Mouse (Mus musculus): Measurements from ENCODE around the gene Tmem220. TPM values are rescaled to one million over a fixed set of nuclear protein-coding genes. Genes with fewer than 3 reads are reported as not detected.

The Tmem220 gene
- polyA plus RNA-seq, 2 experiments, result 1.2 to 1.7 TPM

DNA sequence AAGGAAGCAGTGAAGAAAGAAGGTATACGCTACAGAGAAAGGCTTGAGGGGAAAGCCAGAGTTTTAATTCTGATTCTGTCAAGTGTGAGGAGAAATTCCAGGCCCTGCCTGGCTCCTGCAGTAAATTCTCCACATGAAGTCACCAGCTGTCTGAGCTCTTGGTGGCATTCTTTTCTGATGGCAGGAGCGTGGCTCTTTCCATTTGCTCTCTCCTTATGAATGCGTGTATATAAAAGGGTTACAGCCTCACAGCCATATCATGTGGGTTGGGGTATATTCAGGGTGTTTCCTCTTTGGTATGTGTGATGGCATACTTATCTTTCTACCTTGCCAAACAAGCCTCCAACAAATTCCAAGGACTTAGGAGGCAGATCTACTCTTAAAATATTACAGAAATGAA is 37.8 kb downstream of the Tmem220 start:
- H3K4me2 ChIP-seq (replicated peaks; ENCODE audit: low read depth, low read length, severe bottlenecking), result no peak overlapping the region
- no peak for TF ChIP-seq POLR2A (IDR thresholded peaks at IDR 0.05; ENCODE audit: borderline replicate concordance, extremely low read depth, insufficient read depth, insufficient read length)
- DNase-seq (ENCODE audit: low spot score) (no peak), ATAC-seq (ENCODE audit: low FRiP score, low read depth) (no peak)
- no peak overlapping the region for H3K4me3 ChIP-seq (replicated peaks; ENCODE audit: low read length)
- H3K27ac ChIP-seq (replicated peaks; ENCODE audit: low read depth, low read length), result no peak overlapping the region
- no peaks in the 10 kb centered on the region for H3K27me3 ChIP-seq (ENCODE audit: control insufficient read depth, insufficient read depth, low read length)
- peaks cover 66% of the 10 kb centered on the region for H3K36me3 ChIP-seq (ENCODE audit: control insufficient read depth, insufficient read depth, low read length)
- 84% methylated on average over 3 of the region's 3 CpGs for WGBS
- H3K9ac ChIP-seq (ENCODE audit: low read depth, low read length, severe bottlenecking), result no peak overlapping the region
- H3K9me3 ChIP-seq (ENCODE audit: control insufficient read depth, low read length), result no peaks in the 10 kb centered on the region
- H3K4me1 ChIP-seq (ENCODE audit: control insufficient read depth, insufficient read depth, low read length), result no peaks in the 10 kb centered on the region

DNA sequence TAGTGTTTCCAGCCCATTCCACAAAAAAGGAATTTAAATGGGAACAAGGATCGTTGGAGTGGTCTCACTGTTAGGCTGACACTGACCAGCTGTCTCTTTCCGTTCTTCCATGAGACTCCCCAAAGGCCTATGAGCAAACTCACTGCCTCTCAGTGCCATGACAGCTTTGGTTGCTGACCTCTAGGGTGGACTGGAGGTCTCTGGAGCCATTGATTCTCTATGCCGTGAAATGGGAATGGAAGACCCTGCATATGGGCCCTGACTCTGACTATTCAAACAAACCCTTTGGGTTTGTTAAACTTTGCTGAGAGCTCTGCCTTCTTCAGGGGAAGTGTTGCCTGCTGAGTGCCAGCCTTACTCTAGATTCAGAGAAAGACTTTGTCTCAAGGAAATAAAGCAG is 42.8 kb downstream of the Tmem220 start:
- ATAC-seq (ENCODE audit: low FRiP score, low read depth) (no peak), DNase-seq (ENCODE audit: low spot score) (no peak)
- peaks cover 26% of the 10 kb centered on the region for H3K36me3 ChIP-seq (ENCODE audit: control insufficient read depth, insufficient read depth, low read length)
- no peaks in the 10 kb centered on the region for H3K4me1 ChIP-seq (ENCODE audit: control insufficient read depth, insufficient read depth, low read length)
- no peak overlapping the region for H3K9ac ChIP-seq (ENCODE audit: low read depth, low read length, severe bottlenecking)
- no peak overlapping the region for H3K4me3 ChIP-seq (replicated peaks; ENCODE audit: low read length)
- no peaks in the 10 kb centered on the region for H3K27me3 ChIP-seq (ENCODE audit: control insufficient read depth, insufficient read depth, low read length)
- WGBS, result 87% methylated on average over 3 of the region's 3 CpGs
- no peaks in the 10 kb centered on the region for H3K9me3 ChIP-seq (ENCODE audit: control insufficient read depth, low read length)
- no peak overlapping the region for H3K27ac ChIP-seq (replicated peaks; ENCODE audit: low read depth, low read length)
- H3K4me2 ChIP-seq (replicated peaks; ENCODE audit: low read depth, low read length, severe bottlenecking), result no peak overlapping the region
- no peak for TF ChIP-seq POLR2A (IDR thresholded peaks at IDR 0.05; ENCODE audit: borderline replicate concordance, extremely low read depth, insufficient read depth, insufficient read length)

DNA sequence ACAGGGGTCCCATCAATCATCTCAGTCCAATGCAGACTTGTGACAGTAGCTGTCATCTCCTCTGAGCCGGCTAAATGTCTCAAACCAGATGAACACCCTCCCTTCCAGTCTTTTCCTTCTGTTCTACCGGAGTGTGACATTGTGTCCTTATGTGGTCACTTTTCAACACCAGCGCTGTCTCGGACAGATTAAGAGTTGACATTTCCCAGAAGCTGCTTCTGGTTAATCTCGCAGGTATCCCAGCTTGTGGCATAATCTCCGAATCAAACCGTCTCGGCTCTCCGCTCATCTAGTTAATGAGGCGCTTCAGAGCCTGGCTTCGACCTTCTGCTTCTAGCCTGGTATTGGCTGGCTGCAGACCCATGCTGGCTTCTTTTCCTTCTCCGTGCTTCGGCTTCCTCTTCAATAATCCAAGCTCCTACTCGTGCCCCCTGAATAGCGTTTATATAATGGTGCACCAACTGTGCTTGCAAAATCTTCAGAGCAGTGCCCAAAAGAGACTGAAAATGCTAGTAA is 47.7 kb downstream of the Tmem220 start:
- no peak overlapping the region for H3K4me3 ChIP-seq (replicated peaks; ENCODE audit: low read length)
- no peak for TF ChIP-seq POLR2A (IDR thresholded peaks at IDR 0.05; ENCODE audit: borderline replicate concordance, extremely low read depth, insufficient read depth, insufficient read length)
- no peak overlapping the region for H3K27ac ChIP-seq (replicated peaks; ENCODE audit: low read depth, low read length)
- ATAC-seq (ENCODE audit: low FRiP score, low read depth) (no peak), DNase-seq (ENCODE audit: low spot score) (no peak)
- 79% methylated on average over 15 of the region's 15 CpGs for WGBS
- no peaks in the 10 kb centered on the region for H3K9me3 ChIP-seq (ENCODE audit: control insufficient read depth, low read length)
- no peak overlapping the region for H3K9ac ChIP-seq (ENCODE audit: low read depth, low read length, severe bottlenecking)
- no peaks in the 10 kb centered on the region for H3K4me1 ChIP-seq (ENCODE audit: control insufficient read depth, insufficient read depth, low read length)
- no peaks in the 10 kb centered on the region for H3K27me3 ChIP-seq (ENCODE audit: control insufficient read depth, insufficient read depth, low read length)
- H3K4me2 ChIP-seq (replicated peaks; ENCODE audit: low read depth, low read length, severe bottlenecking), result no peak overlapping the region
- H3K36me3 ChIP-seq (ENCODE audit: control insufficient read depth, insufficient read depth, low read length), result peaks cover under 1% of the 10 kb centered on the region; the same call in 1 of the 2 replicates

DNA sequence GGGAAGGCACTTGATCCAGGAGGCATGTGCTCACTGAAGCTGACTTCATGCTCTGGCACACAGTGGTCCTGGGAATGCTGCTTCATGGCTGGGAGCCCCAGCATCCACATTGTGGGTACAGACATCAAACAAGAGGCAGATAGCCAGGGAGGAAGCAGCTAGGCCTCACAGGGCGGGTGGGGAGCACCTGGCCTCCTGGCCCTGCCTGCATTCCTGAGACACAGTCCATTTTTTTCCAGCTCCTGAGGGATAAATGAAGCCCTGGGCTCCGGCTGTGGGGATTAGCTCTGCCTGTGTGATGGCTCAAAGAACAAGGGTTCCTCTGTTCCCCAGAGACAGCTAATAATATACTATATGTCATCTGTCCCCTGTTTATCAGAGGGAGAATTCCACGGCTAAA is 50.1 kb downstream of the Tmem220 start:
- WGBS, result 48% methylated on average over 3 of the region's 3 CpGs
- no peaks in the 10 kb centered on the region for H3K27me3 ChIP-seq (ENCODE audit: control insufficient read depth, insufficient read depth, low read length)
- H3K9ac ChIP-seq (ENCODE audit: low read depth, low read length, severe bottlenecking), result no peak overlapping the region
- no peaks in the 10 kb centered on the region for H3K4me1 ChIP-seq (ENCODE audit: control insufficient read depth, insufficient read depth, low read length)
- TF ChIP-seq POLR2A (IDR thresholded peaks at IDR 0.05; ENCODE audit: borderline replicate concordance, extremely low read depth, insufficient read depth, insufficient read length), result no peak
- H3K36me3 ChIP-seq (ENCODE audit: control insufficient read depth, insufficient read depth, low read length), result no peaks in the 10 kb centered on the region
- peak; percentile 46 for DNase-seq (ENCODE audit: low spot score)
- ATAC-seq (ENCODE audit: low FRiP score, low read depth), result peak; percentile 71
- no peaks in the 10 kb centered on the region for H3K9me3 ChIP-seq (ENCODE audit: control insufficient read depth, low read length)
- no peak overlapping the region for H3K4me3 ChIP-seq (replicated peaks; ENCODE audit: low read length)
- H3K4me2 ChIP-seq (replicated peaks; ENCODE audit: low read depth, low read length, severe bottlenecking), result no peak overlapping the region
- no peak overlapping the region for H3K27ac ChIP-seq (replicated peaks; ENCODE audit: low read depth, low read length)

DNA sequence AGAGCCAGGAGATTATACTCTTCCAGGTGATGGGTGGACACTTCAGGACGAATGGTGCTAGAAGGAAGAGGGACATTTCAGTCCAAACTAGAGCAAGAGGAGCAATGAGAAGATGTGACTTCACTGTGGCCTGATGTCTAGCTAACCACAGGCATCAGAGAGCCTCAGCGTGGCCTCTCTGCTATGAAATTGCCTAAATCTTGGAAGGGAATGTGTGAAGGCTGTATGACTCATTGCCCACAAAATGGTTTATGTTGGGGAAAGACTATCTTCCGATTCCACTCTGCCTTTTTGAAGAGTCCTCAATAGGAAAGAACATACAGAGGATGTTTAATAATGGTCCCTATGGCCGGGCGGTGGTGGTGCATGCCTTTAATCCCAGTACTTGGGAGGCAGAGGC is 51.8 kb downstream of the Tmem220 start:
- no peaks in the 10 kb centered on the region for H3K4me1 ChIP-seq (ENCODE audit: control insufficient read depth, insufficient read depth, low read length)
- H3K36me3 ChIP-seq (ENCODE audit: control insufficient read depth, insufficient read depth, low read length), result no peaks in the 10 kb centered on the region
- 86% methylated on average over 5 of the region's 5 CpGs for WGBS

DNA sequence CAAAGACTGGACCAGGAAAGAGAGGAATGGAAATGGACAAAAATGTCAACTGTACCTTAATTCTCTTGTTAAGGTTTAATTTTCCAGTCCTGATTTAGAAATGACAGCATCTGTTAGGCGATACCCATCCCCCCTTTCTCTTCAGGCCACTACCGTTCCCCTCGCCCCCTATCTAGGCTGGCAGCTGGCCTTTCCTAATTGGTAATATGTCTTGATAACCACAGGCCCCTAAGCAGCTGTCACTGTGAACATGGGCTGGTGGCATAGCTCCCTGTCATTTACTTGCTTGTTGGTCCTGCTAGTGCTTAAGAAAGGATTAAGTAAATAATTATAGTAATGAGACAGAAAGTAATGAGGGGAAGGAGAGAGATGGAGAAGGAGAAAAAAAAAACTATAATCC is 52.5 kb downstream of the Tmem220 start:
- no peak overlapping the region for H3K9ac ChIP-seq (ENCODE audit: low read depth, low read length, severe bottlenecking)
- ATAC-seq (ENCODE audit: low FRiP score, low read depth), result no peak
- H3K36me3 ChIP-seq (ENCODE audit: control insufficient read depth, insufficient read depth, low read length), result no peaks in the 10 kb centered on the region
- WGBS, result 31% methylated on average over 3 of the region's 3 CpGs
- no peak for TF ChIP-seq POLR2A (IDR thresholded peaks at IDR 0.05; ENCODE audit: borderline replicate concordance, extremely low read depth, insufficient read depth, insufficient read length)
- no peaks in the 10 kb centered on the region for H3K27me3 ChIP-seq (ENCODE audit: control insufficient read depth, insufficient read depth, low read length)
- no peak overlapping the region for H3K27ac ChIP-seq (replicated peaks; ENCODE audit: low read depth, low read length)
- H3K9me3 ChIP-seq (ENCODE audit: control insufficient read depth, low read length), result no peaks in the 10 kb centered on the region
- peak; percentile 16 for DNase-seq (ENCODE audit: low spot score)
- H3K4me3 ChIP-seq (replicated peaks; ENCODE audit: low read length), result no peak overlapping the region
- H3K4me1 ChIP-seq (ENCODE audit: control insufficient read depth, insufficient read depth, low read length), result no peaks in the 10 kb centered on the region
- H3K4me2 ChIP-seq (replicated peaks; ENCODE audit: low read depth, low read length, severe bottlenecking), result no peak overlapping the region

More for the DNA sequence above, 51.8 kb downstream of the Tmem220 start:
- H3K27ac ChIP-seq (replicated peaks; ENCODE audit: low read depth, low read length), result no peak overlapping the region
- DNase-seq (ENCODE audit: low spot score) (no peak), ATAC-seq (ENCODE audit: low FRiP score, low read depth) (no peak)
- H3K9ac ChIP-seq (ENCODE audit: low read depth, low read length, severe bottlenecking), result no peak overlapping the region
- no peaks in the 10 kb centered on the region for H3K9me3 ChIP-seq (ENCODE audit: control insufficient read depth, low read length)
- H3K4me3 ChIP-seq (replicated peaks; ENCODE audit: low read length), result no peak overlapping the region
- H3K27me3 ChIP-seq (ENCODE audit: control insufficient read depth, insufficient read depth, low read length), result no peaks in the 10 kb centered on the region
- no peak overlapping the region for H3K4me2 ChIP-seq (replicated peaks; ENCODE audit: low read depth, low read length, severe bottlenecking)
- TF ChIP-seq POLR2A (IDR thresholded peaks at IDR 0.05; ENCODE audit: borderline replicate concordance, extremely low read depth, insufficient read depth, insufficient read length), result no peak

Data from limb, embryonic 14.5 days (tissue).